Mouse (Mus musculus): ENCODE measurements at regions not wholly inside any gene's neighbourhood (a gene's known extent, or its start where the extent isn't known, plus 50 kb on each side); places are given as distances from the start of the nearest gene placed in this dataset.
A peak's percentile ranks its signal among the peaks of the same experiment; 100 is the strongest.

GRCm38 (mm10) chr16:42488745-42489144 lies 148.3 kb upstream of the Gap43 start:
- no peak for DNase-seq (ENCODE audit: low spot score)

DNA sequence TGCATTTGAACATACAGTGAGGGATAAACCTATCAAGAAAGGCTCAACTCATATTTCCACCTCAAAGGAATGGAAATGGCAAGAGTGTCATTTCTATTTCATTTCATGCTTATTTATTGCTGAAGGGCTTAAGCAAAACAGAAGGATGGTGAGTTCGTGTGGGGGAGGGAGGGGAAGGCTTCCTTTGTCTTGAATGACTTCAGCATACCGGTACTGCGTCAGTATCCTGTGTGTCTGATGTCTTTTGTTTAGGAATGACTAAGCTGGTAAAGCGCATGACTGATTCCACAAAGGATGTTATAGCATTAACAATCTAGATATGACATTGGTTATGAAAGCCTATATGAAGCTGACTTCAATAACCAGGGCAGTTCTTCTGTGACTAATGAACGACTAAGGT lies 139.5 kb upstream of the Gap43 start:
- DNase-seq (ENCODE audit: low spot score) = no peak
- ATAC-seq (replicated peaks; ENCODE audit: low FRiP score) = no peak
- Histone ChIP-seq H3K4me1 (replicated peaks; ENCODE audit: control insufficient read depth, insufficient read depth, low read length) (no peaks in the 10 kb centered on the region), H3K9me3 (ENCODE audit: control insufficient read depth, low read length) (no peaks in the 10 kb centered on the region), H3K36me3 (ENCODE audit: control insufficient read depth, insufficient read depth, low read length) (no peaks in the 10 kb centered on the region), H3K27ac (ENCODE audit: low read depth, low read length) (no peak overlapping the region), H3K9ac (ENCODE audit: low read length) (no peak overlapping the region), H3K4me3 (ENCODE audit: low read depth, low read length) (no peak overlapping the region), H3K4me2 (ENCODE audit: low read depth, low read length, severe bottlenecking) (no peak overlapping the region), H3K27me3 (ENCODE audit: control insufficient read depth, insufficient read depth, low read length) (no peaks in the 10 kb centered on the region)
- WGBS = 64% methylated on average over 5 of the region's 5 CpGs

More at GRCm38 (mm10) chr16:42488745-42489144, 148.3 kb upstream of the Gap43 start:
- ATAC-seq (replicated peaks; ENCODE audit: low FRiP score) = no peak
- 58% methylated on average over 4 of the region's 4 CpGs for WGBS
- no peaks in the 10 kb centered on the region for H3K9me3 ChIP-seq (ENCODE audit: control insufficient read depth, low read length)
- no peak overlapping the region for H3K9ac ChIP-seq (ENCODE audit: low read length)
- no peak overlapping the region for H3K4me3 ChIP-seq (ENCODE audit: low read depth, low read length)
- H3K4me2 ChIP-seq (ENCODE audit: low read depth, low read length, severe bottlenecking) = no peak overlapping the region
- no peak overlapping the region for H3K27ac ChIP-seq (ENCODE audit: low read depth, low read length)
- H3K36me3 ChIP-seq (ENCODE audit: control insufficient read depth, insufficient read depth, low read length) = no peaks in the 10 kb centered on the region
- no peaks in the 10 kb centered on the region for H3K4me1 ChIP-seq (replicated peaks; ENCODE audit: control insufficient read depth, insufficient read depth, low read length)
- H3K27me3 ChIP-seq (ENCODE audit: control insufficient read depth, insufficient read depth, low read length) = no peaks in the 10 kb centered on the region

DNA sequence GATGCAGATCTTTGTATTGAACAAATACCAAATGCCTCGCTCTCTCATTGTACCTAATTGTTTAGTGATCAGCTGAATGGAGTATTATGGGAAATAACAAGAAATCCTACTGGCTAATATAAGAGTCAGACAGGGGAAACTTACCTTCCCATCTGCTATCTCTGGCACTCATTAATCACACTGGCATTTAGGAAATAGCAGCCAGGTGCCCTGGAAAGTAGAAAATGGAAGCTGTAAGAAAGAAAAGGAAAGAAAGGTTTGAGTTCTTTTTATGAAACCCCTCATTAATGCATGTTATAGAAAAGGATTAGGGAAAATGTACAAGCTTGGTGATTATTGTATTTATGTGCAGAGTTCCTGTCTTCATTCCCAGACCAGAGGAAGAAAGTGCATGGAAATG lies 126.5 kb upstream of the Gap43 start:
- Histone ChIP-seq H3K27ac (ENCODE audit: low read depth, low read length) (no peak overlapping the region), H3K9me3 (ENCODE audit: control insufficient read depth, low read length) (no peaks in the 10 kb centered on the region), H3K36me3 (ENCODE audit: control insufficient read depth, insufficient read depth, low read length) (no peaks in the 10 kb centered on the region), H3K9ac (ENCODE audit: low read length) (no peak overlapping the region), H3K4me2 (ENCODE audit: low read depth, low read length, severe bottlenecking) (no peak overlapping the region), H3K4me3 (ENCODE audit: low read depth, low read length) (no peak overlapping the region), H3K27me3 (ENCODE audit: control insufficient read depth, insufficient read depth, low read length) (no peaks in the 10 kb centered on the region), H3K4me1 (replicated peaks; ENCODE audit: control insufficient read depth, insufficient read depth, low read length) (no peaks in the 10 kb centered on the region)
- 40% methylated on average over 1 of the region's 1 CpGs for WGBS
- DNase-seq (ENCODE audit: low spot score) (no peak), ATAC-seq (replicated peaks; ENCODE audit: low FRiP score) (no peak)

DNA sequence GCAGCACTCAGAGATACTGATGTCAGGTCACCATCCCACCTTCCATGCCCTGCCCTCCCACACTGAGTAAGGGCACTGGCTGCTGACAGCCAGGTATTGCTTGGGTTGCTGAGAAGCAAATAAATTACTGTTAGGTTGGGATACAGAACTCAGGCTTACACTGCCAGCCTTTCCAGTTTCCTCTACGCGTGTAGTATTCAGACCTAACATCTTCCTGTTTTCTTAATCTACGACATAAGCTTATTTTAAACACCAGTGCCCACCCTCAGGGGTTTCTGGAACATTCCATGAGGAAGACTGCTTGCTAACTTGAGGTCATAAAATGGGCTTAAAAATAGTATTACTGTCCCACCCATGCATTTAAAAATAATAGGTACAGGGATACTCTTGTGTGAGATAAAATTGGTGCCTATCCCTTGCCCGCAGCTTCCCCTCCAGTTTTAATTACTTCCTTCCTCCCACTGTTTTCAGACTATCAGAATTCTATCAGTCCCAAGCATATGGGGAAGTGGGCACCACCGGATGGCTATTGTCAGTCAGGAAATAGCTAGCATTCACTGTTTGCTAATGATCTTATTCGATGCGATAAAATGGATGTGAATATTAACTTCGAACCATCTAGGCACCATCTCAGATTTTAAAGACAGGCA lies 116.0 kb upstream of the Gap43 start:
- no peaks in the 10 kb centered on the region for H3K9me3 ChIP-seq (ENCODE audit: control insufficient read depth, low read length)
- WGBS = 92% methylated on average over 8 of the region's 8 CpGs
- no peaks in the 10 kb centered on the region for H3K4me1 ChIP-seq (replicated peaks; ENCODE audit: control insufficient read depth, insufficient read depth, low read length)
- DNase-seq (ENCODE audit: low spot score) (no peak), ATAC-seq (replicated peaks; ENCODE audit: low FRiP score) (no peak)
- H3K36me3 ChIP-seq (ENCODE audit: control insufficient read depth, insufficient read depth, low read length) = no peaks in the 10 kb centered on the region
- no peaks in the 10 kb centered on the region for H3K27me3 ChIP-seq (ENCODE audit: control insufficient read depth, insufficient read depth, low read length)
- H3K4me2 ChIP-seq (ENCODE audit: low read depth, low read length, severe bottlenecking) = no peak overlapping the region
- no peak overlapping the region for H3K9ac ChIP-seq (ENCODE audit: low read length)
- H3K27ac ChIP-seq (ENCODE audit: low read depth, low read length) = no peak overlapping the region
- H3K4me3 ChIP-seq (ENCODE audit: low read depth, low read length) = no peak overlapping the region

DNA sequence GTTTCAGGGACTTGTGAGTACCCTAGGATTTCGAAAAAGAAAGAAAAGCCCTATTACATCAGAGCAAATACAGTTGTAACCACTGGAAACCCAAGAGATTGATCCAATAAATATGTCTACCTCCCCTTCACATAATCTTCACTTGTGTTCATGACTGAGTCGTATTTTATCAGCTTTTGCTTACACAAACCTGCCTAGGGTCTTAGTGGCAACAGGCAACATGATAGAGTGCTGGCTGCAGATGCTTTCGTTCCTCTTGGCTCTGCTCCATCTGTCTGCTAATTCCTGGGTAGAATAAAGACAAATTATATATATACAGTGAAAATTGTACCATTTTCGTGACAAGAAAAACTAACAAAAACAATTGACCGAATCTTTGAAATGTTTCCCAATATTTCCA lies 112.9 kb upstream of the Gap43 start:
- H3K9ac ChIP-seq (ENCODE audit: low read length) = no peak overlapping the region
- H3K9me3 ChIP-seq (ENCODE audit: control insufficient read depth, low read length) = no peaks in the 10 kb centered on the region
- no peak for ATAC-seq (replicated peaks; ENCODE audit: low FRiP score)
- H3K4me1 ChIP-seq (replicated peaks; ENCODE audit: control insufficient read depth, insufficient read depth, low read length) = no peaks in the 10 kb centered on the region
- 72% methylated on average over 5 of the region's 5 CpGs for WGBS
- no peak overlapping the region for H3K4me3 ChIP-seq (ENCODE audit: low read depth, low read length)
- H3K27me3 ChIP-seq (ENCODE audit: control insufficient read depth, insufficient read depth, low read length) = no peaks in the 10 kb centered on the region
- H3K27ac ChIP-seq (ENCODE audit: low read depth, low read length) = no peak overlapping the region
- no peaks in the 10 kb centered on the region for H3K36me3 ChIP-seq (ENCODE audit: control insufficient read depth, insufficient read depth, low read length)
- H3K4me2 ChIP-seq (ENCODE audit: low read depth, low read length, severe bottlenecking) = no peak overlapping the region
- no peak for DNase-seq (ENCODE audit: low spot score)

DNA sequence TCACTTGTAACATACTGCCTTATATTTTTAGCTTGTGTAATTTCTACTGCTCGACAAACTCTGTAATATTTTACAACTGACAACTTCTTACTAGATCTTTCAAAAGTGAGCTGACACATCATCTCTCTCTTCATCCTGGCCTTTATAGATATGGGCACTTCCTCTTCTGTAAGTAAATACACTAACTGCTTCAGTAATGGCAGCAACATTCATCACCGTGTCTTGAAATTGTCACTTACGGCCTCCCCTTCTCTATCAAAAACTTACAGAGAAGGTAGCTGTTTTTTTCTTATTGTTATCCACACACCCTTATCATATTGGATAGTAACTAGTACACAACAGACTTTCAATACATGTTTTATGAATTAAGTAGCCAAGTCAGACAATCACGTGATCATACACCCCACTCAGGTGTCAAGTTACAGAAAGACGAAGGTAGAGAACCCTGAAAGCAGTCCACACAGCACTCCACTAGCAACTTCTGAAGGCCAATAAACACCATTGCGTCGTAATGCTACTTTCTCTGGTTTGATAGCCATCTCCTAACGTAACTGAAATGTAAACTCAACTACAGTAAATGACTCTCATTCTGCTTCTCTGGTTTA lies 109.5 kb upstream of the Gap43 start:
- no peaks in the 10 kb centered on the region for H3K9me3 ChIP-seq (ENCODE audit: control insufficient read depth, low read length)
- no peaks in the 10 kb centered on the region for H3K27me3 ChIP-seq (ENCODE audit: control insufficient read depth, insufficient read depth, low read length)
- H3K36me3 ChIP-seq (ENCODE audit: control insufficient read depth, insufficient read depth, low read length) = no peaks in the 10 kb centered on the region
- WGBS = 91% methylated on average over 8 of the region's 8 CpGs
- no peak overlapping the region for H3K4me2 ChIP-seq (ENCODE audit: low read depth, low read length, severe bottlenecking)
- H3K4me3 ChIP-seq (ENCODE audit: low read depth, low read length) = no peak overlapping the region
- H3K27ac ChIP-seq (ENCODE audit: low read depth, low read length) = no peak overlapping the region
- ATAC-seq (replicated peaks; ENCODE audit: low FRiP score) = no peak
- no peak for DNase-seq (ENCODE audit: low spot score)
- H3K9ac ChIP-seq (ENCODE audit: low read length) = no peak overlapping the region
- H3K4me1 ChIP-seq (replicated peaks; ENCODE audit: control insufficient read depth, insufficient read depth, low read length) = peaks cover 2% of the 10 kb centered on the region; the same call in 1 of the 2 replicates

DNA sequence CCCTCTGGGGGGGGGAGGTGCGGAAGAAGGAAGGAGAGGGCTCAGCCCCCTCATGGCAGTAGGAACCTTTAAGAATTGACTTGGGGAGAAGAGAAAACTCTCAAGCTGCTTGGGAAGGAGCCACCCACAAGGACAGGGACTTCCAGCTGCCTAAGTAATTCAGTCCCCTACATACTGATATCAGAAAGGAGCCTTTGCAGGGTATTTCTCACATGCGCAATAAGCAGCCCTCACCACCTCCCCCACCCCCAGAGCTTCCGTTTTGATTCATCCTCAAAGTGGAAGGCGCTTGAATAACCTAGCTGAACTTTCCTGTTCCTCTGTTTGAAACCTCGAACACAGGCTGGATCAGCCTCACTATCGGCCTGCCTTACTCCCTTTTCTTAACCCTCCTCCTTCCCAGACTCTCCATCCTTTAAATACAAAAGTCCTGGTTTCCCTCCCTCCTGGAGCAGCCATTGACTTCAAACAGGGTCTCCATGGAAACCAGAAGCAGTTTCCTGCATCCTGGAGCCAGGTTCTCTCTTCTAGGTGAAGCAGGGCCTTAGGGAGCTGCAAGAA lies 104.5 kb upstream of the Gap43 start:
- Histone ChIP-seq H3K4me3 (ENCODE audit: low read depth, low read length) (no peak overlapping the region), H3K9ac (ENCODE audit: low read length) (peak overlapping the region; percentile 29), H3K4me2 (ENCODE audit: low read depth, low read length, severe bottlenecking) (peak overlapping the region; percentile 40; the same call in 1 of the 2 replicates), H3K27ac (ENCODE audit: low read depth, low read length) (peak overlapping the region; percentile 77), H3K27me3 (ENCODE audit: control insufficient read depth, insufficient read depth, low read length) (no peaks in the 10 kb centered on the region), H3K4me1 (replicated peaks; ENCODE audit: control insufficient read depth, insufficient read depth, low read length) (peaks cover 8% of the 10 kb centered on the region; the same call in 1 of the 2 replicates), H3K9me3 (ENCODE audit: control insufficient read depth, low read length) (no peaks in the 10 kb centered on the region), H3K36me3 (ENCODE audit: control insufficient read depth, insufficient read depth, low read length) (no peaks in the 10 kb centered on the region)
- peak; percentile 51 for DNase-seq (ENCODE audit: low spot score)
- ATAC-seq (replicated peaks; ENCODE audit: low FRiP score) = peak; percentile 83
- 13% methylated on average over 6 of the region's 6 CpGs for WGBS

GRCm38 (mm10) chr16:42444408-42444862 lies 104.0 kb upstream of the Gap43 start:
- Histone ChIP-seq H3K27ac (ENCODE audit: low read depth, low read length) (peak overlapping the region; percentile 77), H3K36me3 (ENCODE audit: control insufficient read depth, insufficient read depth, low read length) (no peaks in the 10 kb centered on the region), H3K4me3 (ENCODE audit: low read depth, low read length) (no peak overlapping the region), H3K27me3 (ENCODE audit: control insufficient read depth, insufficient read depth, low read length) (no peaks in the 10 kb centered on the region), H3K4me2 (ENCODE audit: low read depth, low read length, severe bottlenecking) (peak overlapping the region; percentile 40; the same call in 1 of the 2 replicates), H3K4me1 (replicated peaks; ENCODE audit: control insufficient read depth, insufficient read depth, low read length) (peaks cover 8% of the 10 kb centered on the region; the same call in 1 of the 2 replicates), H3K9me3 (ENCODE audit: control insufficient read depth, low read length) (no peaks in the 10 kb centered on the region), H3K9ac (ENCODE audit: low read length) (peak overlapping the region; percentile 29; the same call in 1 of the 2 replicates)
- ATAC-seq (replicated peaks; ENCODE audit: low FRiP score) (peak; percentile 73), DNase-seq (ENCODE audit: low spot score) (no peak)
- WGBS = 39% methylated on average over 10 of the region's 10 CpGs

Measured in forebrain, embryonic 11.5 days (tissue).